Mouse (Mus musculus) skeletal muscle tissue, postnatal 0 days (tissue): ENCODE results near the gene Neurl1a. TPM values are rescaled to one million over a fixed set of nuclear protein-coding genes. Genes with fewer than 3 reads are reported as not detected.

Source experiments
- microRNA-seq, 2 experiments: library from miRNA; unstranded; fragments of <30 nt; microRNA quantifications; one replicate each; pipeline ENCODE4; 2016
- polyA plus RNA-seq: library from polyadenylated mRNA; unstranded; fragments of >200 nt; fragmentation: Nextera tagmentation; extraction: Ambion mirVana; gene quantifications from 2 replicates; pipeline ENCODE4 v1.2.1, GENCODE M21; 2015

The Neurl1a gene
- 14.5 and 16.1 TPM in 2 replicates for polyA plus RNA-seq

DNA sequence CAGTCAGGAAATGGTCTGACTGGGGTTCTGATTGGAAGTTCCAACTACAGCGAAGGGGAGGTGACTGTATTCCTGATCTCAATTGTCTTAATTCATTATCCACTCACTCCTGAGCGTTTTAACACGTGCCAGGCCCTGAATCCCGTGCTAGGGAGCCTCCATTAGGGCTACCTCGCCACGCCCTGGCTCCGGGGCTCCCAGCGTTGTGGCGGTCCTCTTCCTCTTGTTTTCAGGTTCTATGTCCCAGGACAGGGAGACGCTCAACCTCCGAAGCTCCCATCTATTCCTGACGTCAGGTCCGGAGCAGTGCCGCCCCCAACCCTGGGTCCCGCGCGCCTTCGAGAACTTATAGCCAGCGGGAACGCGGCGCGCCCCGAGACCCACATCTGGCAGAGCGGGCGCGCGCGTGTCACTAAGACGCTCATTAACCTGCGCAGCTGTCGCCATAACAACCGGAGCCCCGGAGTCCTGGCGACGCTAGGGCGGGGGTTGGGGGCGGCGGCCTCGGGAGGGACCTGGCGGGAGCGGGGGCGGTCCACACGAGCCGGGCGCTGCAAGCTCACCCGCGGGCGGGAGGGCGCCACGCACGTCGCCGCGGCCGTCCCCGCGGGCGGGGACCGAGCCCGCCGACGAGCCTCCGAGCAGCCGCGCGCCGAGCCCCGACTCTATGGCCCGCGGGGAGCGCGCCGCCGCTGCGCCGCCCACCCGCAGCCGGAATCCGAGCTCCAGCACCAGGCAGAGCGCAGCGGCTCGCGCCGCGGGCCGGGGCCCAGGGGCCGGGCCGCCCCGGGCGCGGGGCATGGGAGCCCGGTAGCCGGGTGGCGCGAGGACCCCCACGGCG is at the start of gene Neurl1a:
Gene Neurl1a, plus strand, starts transcription at position 390 of the 841 bp plus-strand sequence.

DNA sequence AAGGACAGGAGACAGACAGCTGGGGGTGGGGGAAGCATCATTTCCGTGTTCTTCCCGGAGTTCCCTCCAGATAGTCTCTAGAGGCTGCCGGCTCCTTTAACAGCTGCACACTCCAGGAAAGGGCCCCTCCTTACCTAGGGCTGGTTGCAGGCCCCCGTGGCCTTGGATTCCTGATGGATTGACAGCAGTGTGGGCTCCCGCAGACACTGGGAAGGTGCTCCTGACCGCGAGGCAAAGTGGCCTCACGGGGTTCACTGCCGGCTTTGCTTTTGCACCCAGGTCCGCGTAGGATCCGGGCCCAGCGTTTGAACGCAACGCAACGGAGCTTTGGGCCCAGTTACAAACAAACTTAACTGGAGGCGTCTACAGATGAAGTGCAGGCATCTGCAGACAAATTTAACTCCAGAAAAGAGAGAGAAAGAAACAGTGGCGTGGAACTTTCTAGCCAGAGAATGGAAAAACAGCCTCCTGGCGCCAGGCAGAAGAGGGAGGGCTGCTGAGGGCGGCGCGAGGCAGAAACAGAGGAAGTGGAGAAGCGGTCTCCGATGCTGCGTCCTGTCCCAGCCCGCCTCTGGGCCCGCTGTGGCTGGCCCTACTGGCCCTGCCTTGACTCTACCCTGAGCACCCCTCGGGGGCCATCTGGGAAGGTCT is 40.7 kb upstream of the Neurl1a start, which contains the start of gene Calhm2:
Gene Calhm2, minus strand, starts transcription at position 524 of the 651 bp plus-strand sequence.

DNA sequence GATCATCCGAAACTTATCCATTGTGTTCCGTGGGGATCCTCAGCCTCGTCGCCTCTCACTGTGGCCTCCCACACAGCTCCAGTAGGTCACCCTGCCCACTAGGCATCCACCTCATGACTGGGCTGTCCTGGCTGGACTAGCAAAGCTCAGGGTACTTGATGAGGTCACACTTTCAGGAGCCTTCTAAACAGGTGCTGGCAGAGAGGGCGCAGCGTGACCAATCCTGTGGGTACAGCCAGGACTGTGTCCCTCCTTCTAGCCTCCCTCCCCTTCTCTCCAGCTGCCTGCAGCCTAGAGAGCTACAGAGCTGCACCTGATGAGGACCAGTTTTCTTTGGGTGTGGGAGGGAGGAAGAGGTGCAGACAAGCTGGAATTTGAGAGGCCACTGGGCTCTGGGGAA is 34.5 kb upstream of the Neurl1a start, which contains the start of gene Calhm1:
Gene Calhm1, minus strand, starts transcription at position 101 of the 400 bp plus-strand sequence.

DNA sequence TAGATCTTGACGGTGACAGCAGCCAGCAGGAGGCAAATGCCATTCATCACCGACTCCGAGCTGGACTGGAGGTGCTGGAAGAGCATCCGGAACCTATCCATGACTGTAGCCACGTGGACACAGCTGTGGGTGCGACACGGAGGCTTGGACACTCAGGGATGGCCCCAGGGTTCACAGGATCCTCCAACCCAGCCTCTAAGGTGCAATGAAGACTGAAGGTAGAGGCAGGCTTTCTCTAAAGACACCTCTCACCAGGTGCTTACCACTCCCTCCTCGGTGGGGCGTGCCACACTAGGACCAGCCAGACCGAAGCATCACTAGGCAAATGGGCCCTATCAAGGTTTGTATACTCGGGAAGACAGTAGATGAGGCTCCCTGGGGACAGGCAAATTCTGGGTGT is 21.0 kb upstream of the Neurl1a start, which contains the start of gene Calhm3:
Gene Calhm3, minus strand, starts transcription at position 101 of the 400 bp plus-strand sequence.

Small RNA genes within 50 kb of the gene (microRNA-seq; reads per million reads assigned to microRNA genes)
- 0.21 to 0.41 reads per million in 2 experiments for gene Mir6995

Other genes starting within 250 kb of the Neurl1a start
- gene Ina, start 164.1 kb upstream of the Neurl1a start, polyA plus RNA-seq = 0.11 and 0.17 TPM in 2 replicates
- 61.2 and 67.5 TPM in 2 replicates for gene Nt5c2, start 163.7 kb upstream of the Neurl1a start, polyA plus RNA-seq
- 4.3 and 5.2 TPM in 2 replicates for gene Pcgf6, start 127.9 kb upstream of the Neurl1a start, polyA plus RNA-seq
- gene Taf5, start 111.1 kb upstream of the Neurl1a start, polyA plus RNA-seq = 1.8 and 1.9 TPM in 2 replicates
- 2,727 and 2,888 TPM in 2 replicates for gene Usmg5, start 88.2 kb upstream of the Neurl1a start, polyA plus RNA-seq
- gene Pdcd11, start 88.1 kb upstream of the Neurl1a start, polyA plus RNA-seq = 3.4 and 3.9 TPM in 2 replicates
- 4.4 and 4.6 TPM in 2 replicates for gene Calhm2, start 40.5 kb upstream of the Neurl1a start, polyA plus RNA-seq
- gene Calhm1, start 34.6 kb upstream of the Neurl1a start, polyA plus RNA-seq = not detected in 2 replicates
- gene Calhm3, start 21.1 kb upstream of the Neurl1a start, polyA plus RNA-seq = not detected in 2 replicates